Mouse (Mus musculus) MEL (cell line): ENCODE results near the gene Gm13420.

Source experiments
- CHD2 ChIP-seq: IDR thresholded peaks from 2 replicates; pipeline ENCODE4 v1.6.1; 2011; ENCODE audit warnings: low read length, improper control_type of control experiment
- CTCF ChIP-seq, 3 experiments: IDR thresholded peaks in 2 of 3; conservative IDR thresholded peaks in 1 of 3; 2 replicates each; pipeline ENCODE4 v1.5.1; 2011 to 2012; ENCODE audit warnings: low read length in 3 of 3, low read depth in 2 of 3, mild to moderate bottlenecking in 2 of 3, improper control_type of control experiment in 1 of 3, inconsistent platforms in 1 of 3, mixed read lengths in 1 of 3, moderate library complexity in 1 of 3; ENCODE audit not compliant: control insufficient read depth in 1 of 3, insufficient read depth in 1 of 3, poor library complexity in 1 of 3, severe bottlenecking in 1 of 3
- HCFC1 ChIP-seq: IDR thresholded peaks from 2 replicates; pipeline ENCODE4 v1.6.1; 2012; ENCODE audit warnings: low read depth, mild to moderate bottlenecking, inconsistent platforms, low read length, improper control_type of control experiment, moderate library complexity
- MXI1 ChIP-seq: IDR thresholded peaks from 2 replicates; pipeline ENCODE4 v1.6.1; 2011; ENCODE audit warnings: mild to moderate bottlenecking, low read depth, low read length, improper control_type of control experiment
- USF2 ChIP-seq, 2 experiments: IDR thresholded peaks; 2 replicates each; pipeline ENCODE4 v1.6.1; 2011 to 2012; ENCODE audit warnings: improper control_type of control experiment in 2 of 2, low read length in 2 of 2, borderline replicate concordance in 1 of 2, inconsistent platforms in 1 of 2, low read depth in 1 of 2, mild to moderate bottlenecking in 1 of 2; ENCODE audit not compliant: insufficient read depth in 1 of 2

DNA sequence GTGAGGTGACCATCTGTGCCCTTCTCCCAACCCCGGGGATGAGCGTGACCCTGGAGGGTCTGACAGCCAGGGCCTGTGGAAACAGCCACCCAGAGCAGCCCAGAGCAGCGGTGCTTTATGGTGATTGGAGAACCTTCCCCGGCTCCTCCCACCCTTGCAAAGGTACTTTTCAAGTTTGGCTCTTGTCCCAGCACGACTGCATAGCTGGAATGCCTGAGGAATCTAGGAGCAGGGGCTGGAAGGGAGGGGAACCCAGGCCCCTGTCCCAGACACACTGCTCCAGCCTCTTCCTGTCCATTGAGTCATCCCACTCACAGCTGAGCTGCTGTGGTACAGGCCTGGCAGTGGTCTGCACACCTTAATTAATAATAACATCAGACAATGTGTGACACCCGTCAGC, 34.8 kb downstream of the Gm13420 start:
- TF ChIP-seq CHD2 (no peak), CTCF (IDR thresholded peaks at IDR 0.05 in 2 of 3, conservative IDR thresholded peaks at IDR 0.05 in 1 of 3; ENCODE audit: control insufficient read depth in 1 of 3, insufficient read depth in 1 of 3, low read depth in 2 of 3, low read length in 3 of 3, poor library complexity in 1 of 3, severe bottlenecking in 1 of 3) (no peak), USF2 (IDR thresholded peaks at IDR 0.05; ENCODE audit: borderline replicate concordance in 1 of 2, insufficient read depth in 1 of 2, low read depth in 1 of 2, low read length in 2 of 2) (no peak), MXI1 (no peak), HCFC1 (no peak)
